Mouse (Mus musculus) liver, embryonic 12.5 days (tissue): ENCODE measurements around the gene A730071L15Rik. TPM values are rescaled to one million over a fixed set of nuclear protein-coding genes. Genes with fewer than 3 reads are reported as not detected.

Experiments
- ATAC-seq: fragments of 200-750 bp; cut with Nextera tagmentation; 2 replicates; pipeline ENCODE4 v1.8.0; 2017; ENCODE audit warnings: moderate number of reproducible peaks, mild to moderate bottlenecking, moderate library complexity
- H3K27ac ChIP-seq: fragments of 300-500 bp; sonication (generic); 2 replicates; pipeline ENCODE4 v1.5.1; 2016; ENCODE audit warnings: mild to moderate bottlenecking
- H3K27me3 ChIP-seq: fragments of 300-500 bp; sonication (generic); replicated peaks from 2 replicates; pipeline ENCODE4 v1.6.1; 2016; ENCODE audit warnings: mild to moderate bottlenecking, moderate library complexity
- H3K36me3 ChIP-seq: fragments of 300-500 bp; sonication (generic); 2 replicates; pipeline ENCODE4 v1.6.1; 2016; ENCODE audit warnings: mild to moderate bottlenecking, moderate library complexity
- H3K4me1 ChIP-seq: fragments of 300-500 bp; sonication (generic); 2 replicates; pipeline ENCODE4 v1.6.1; 2016
- H3K4me2 ChIP-seq: fragments of 300-500 bp; sonication (generic); 2 replicates; pipeline ENCODE4 v1.6.1; 2016; ENCODE audit warnings: mild to moderate bottlenecking, moderate library complexity
- H3K4me3 ChIP-seq: fragments of 300-500 bp; sonication (generic); 2 replicates; pipeline ENCODE4 v1.5.1; 2016; ENCODE audit warnings: mild to moderate bottlenecking, moderate library complexity
- H3K9ac ChIP-seq: fragments of 300-500 bp; sonication (generic); 2 replicates; pipeline ENCODE4 v1.6.1; 2016; ENCODE audit warnings: mild to moderate bottlenecking, moderate library complexity
- H3K9me3 ChIP-seq: fragments of 300-500 bp; sonication (generic); replicated peaks from 2 replicates; pipeline ENCODE4 v1.6.1; 2016; ENCODE audit warnings: mild to moderate bottlenecking, moderate library complexity
- WGBS: fragments of 180-500 bp; shearing (Covaris S2); methylation state at CpG from one replicate; pipeline ENCODE4 v1.1.7; 2016; ENCODE audit not compliant: insufficient replicate concordance; 5-methylcytosine and 5-hydroxymethylcytosine counted together
- polyA plus RNA-seq: library from polyadenylated mRNA; unstranded; fragments of >200 nt; fragmentation: Nextera tagmentation; extraction: Ambion mirVana; gene quantifications from 2 replicates; pipeline ENCODE4 v1.2.1, GENCODE M21; 2016

The A730071L15Rik gene
- polyA plus RNA-seq, 1 experiment from 2014 or later = 0.21 TPM

DNA sequence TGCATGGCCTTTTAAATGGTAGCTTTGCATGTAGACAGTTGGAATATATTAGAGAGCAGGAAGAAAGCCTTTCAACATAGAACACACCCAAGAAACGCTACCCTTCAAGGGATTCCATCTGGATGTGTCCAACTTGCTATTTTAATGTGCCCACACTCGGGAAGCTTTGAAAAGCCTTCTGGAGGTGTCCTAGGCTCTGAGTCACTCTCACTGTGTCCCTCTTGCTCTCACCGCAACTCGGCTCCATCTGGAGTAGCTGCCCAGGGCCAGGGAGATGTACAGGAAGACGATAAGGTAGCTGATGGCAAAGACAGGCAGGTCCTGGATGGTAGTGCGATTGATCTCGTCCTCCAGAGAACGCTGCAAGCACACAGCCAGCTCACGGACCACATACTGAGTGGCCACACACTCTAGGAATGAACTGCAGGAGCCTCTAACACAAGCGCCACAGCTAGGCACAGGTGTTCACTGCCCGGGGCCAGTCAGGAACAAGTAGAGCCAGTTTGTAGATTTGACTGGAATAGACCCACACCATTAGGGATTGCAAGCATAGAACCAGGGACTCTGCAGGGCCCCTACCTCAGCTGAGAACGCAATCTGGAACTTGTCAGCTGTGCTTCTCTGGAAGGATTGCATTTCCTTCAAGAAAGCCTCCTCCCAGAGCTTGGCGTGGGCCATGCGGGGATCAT lies 24.9 kb downstream of the A730071L15Rik start:
- Histone ChIP-seq H3K36me3 (no peaks in the 10 kb centered on the region), H3K4me1 (no peaks in the 10 kb centered on the region), H3K27me3 (peaks cover 21% of the 10 kb centered on the region; the same call in 1 of the 2 replicates), H3K4me3 (no peak overlapping the region), H3K27ac (no peak overlapping the region), H3K9ac (no peak overlapping the region), H3K9me3 (no peaks in the 10 kb centered on the region), H3K4me2 (no peak overlapping the region)
- WGBS = 63% methylated on average over 14 of the region's 14 CpGs
- ATAC-seq = no peak

DNA sequence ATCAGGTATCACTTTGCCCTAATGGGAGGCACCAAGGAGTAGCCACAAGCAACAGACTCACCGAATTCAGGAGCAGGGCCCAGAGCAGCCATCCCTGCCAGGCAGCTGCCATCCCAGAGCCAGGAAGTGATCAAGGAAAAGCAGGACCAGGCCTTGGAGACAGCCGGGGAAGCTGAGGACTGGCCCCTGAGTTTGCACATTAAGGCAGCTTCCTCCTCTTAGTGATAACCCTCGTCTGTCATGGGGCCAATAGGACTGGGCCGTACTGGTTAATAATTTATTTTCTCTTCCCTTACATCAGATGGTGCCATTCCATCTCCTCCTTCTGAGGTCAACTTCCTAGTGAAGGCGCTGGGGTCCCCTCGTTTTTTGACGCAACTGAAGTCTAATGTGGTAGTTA lies 30.2 kb downstream of the A730071L15Rik start, which contains the start of gene Npc1l1:
Gene Npc1l1 (minus strand): TSS at position 132 of the 400 bp plus-strand sequence.
- Histone ChIP-seq H3K9ac (no peak within 1 kb of the TSS), H3K4me1 (no peaks in the 10 kb centered on the region), H3K27me3 (peaks cover 19% of the 10 kb centered on the region; the same call in 1 of the 2 replicates), H3K4me2 (no peak within 1 kb of the TSS), H3K36me3 (no peaks in the 10 kb centered on the region), H3K27ac (no peak within 1 kb of the TSS), H3K9me3 (peaks cover 11% of the 10 kb centered on the region), H3K4me3 (no peak within 1 kb of the TSS)
- WGBS = 64% methylated on average over 7 of the region's 7 CpGs
- no peak for ATAC-seq

DNA sequence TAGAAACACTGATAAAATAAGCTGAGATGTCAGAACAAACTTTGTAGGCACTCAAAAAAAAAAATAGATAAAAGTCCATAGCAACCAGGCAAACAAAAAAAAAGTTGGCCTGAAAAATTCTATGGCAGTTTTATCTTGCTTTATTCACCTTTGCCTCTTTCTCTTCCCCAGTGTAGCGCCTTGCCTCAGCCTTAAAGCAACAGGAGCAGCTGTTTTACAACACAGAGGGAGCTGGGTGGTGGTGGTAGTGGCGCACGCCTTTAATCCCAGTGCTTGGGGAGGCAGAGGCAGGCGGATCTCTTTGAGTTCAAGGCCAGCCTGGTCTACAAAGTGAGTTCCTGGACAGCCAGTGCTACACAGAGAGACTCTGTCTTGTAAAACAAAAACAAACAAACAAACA lies 33.2 kb downstream of the A730071L15Rik start:
- no peak overlapping the region for H3K4me3 ChIP-seq
- no peak overlapping the region for H3K27ac ChIP-seq
- no peak for ATAC-seq
- WGBS = 61% methylated on average over 4 of the region's 4 CpGs
- no peak overlapping the region for H3K9ac ChIP-seq
- peaks cover 32% of the 10 kb centered on the region for H3K9me3 ChIP-seq
- no peaks in the 10 kb centered on the region for H3K36me3 ChIP-seq
- no peaks in the 10 kb centered on the region for H3K4me1 ChIP-seq
- no peak overlapping the region for H3K4me2 ChIP-seq
- peaks cover 7% of the 10 kb centered on the region; the same call in 1 of the 2 replicates for H3K27me3 ChIP-seq

DNA sequence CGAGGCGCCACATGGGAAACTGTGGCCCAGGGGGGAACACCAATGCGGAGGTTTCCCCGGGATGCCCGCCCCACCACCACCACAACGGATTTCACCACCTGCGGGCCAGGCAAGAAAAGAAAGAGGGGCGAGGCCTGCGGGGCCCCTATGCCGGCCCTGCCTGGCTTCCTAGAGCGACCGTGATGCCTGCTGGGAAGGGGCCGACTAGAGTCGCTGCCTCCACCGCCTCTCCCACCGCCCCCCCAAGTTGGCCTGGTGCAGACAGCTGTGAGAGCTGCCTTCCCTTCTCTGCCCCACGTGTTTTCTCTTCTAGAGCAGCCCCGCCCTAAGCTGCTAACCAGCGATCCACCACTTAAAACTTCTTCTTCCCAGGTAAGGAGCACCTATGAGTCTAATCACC lies 44.9 kb downstream of the A730071L15Rik start:
- ATAC-seq = no peak
- Histone ChIP-seq H3K9me3 (no peaks in the 10 kb centered on the region), H3K27me3 (peaks cover 3% of the 10 kb centered on the region; the same call in 1 of the 2 replicates), H3K4me1 (no peaks in the 10 kb centered on the region), H3K4me2 (no peak overlapping the region), H3K36me3 (no peaks in the 10 kb centered on the region), H3K27ac (no peak overlapping the region), H3K4me3 (no peak overlapping the region), H3K9ac (no peak overlapping the region)
- 57% methylated on average over 19 of the region's 19 CpGs for WGBS

Other genes with a start within 250 kb of the A730071L15Rik start
- 0.31 and 0.37 TPM in 2 replicates for gene Gck, start 249.9 kb upstream of the A730071L15Rik start, polyA plus RNA-seq
- gene Ykt6, start 244.3 kb upstream of the A730071L15Rik start, polyA plus RNA-seq = 25.2 and 25.7 TPM in 2 replicates
- 0.19 and 0.43 TPM in 2 replicates for gene Camk2b, start 133.7 kb upstream of the A730071L15Rik start, polyA plus RNA-seq
- gene Nudcd3, start 386 bp downstream of the A730071L15Rik start, polyA plus RNA-seq = 20.9 and 21.7 TPM in 2 replicates
- 0.17 and 0.21 TPM in 2 replicates for gene Npc1l1, start 30.1 kb downstream of the A730071L15Rik start, polyA plus RNA-seq
- gene Ddx56, start 67.7 kb downstream of the A730071L15Rik start, polyA plus RNA-seq = 94.9 and 98.2 TPM in 2 replicates
- gene Tmed4, start 74.8 kb downstream of the A730071L15Rik start, polyA plus RNA-seq = 45.6 and 46.4 TPM in 2 replicates
- 119 and 123 TPM in 2 replicates for gene Ogdh, start 91.6 kb downstream of the A730071L15Rik start, polyA plus RNA-seq
- 5.6 and 6.7 TPM in 2 replicates for gene Zmiz2, start 189.0 kb downstream of the A730071L15Rik start, polyA plus RNA-seq
- 3,798 and 3,900 TPM in 2 replicates for gene Ppia, start 215.4 kb downstream of the A730071L15Rik start, polyA plus RNA-seq
- gene H2afv, start 244.4 kb downstream of the A730071L15Rik start, polyA plus RNA-seq = 121 and 125 TPM in 2 replicates